Mouse (Mus musculus): Measurements from ENCODE around the gene Saysd1. TPM values are rescaled to one million over a fixed set of nuclear protein-coding genes. Genes with fewer than 3 reads are reported as not detected.

Saysd1 gene
- polyA plus RNA-seq, 1 experiment from 2014 or later: 15.4 TPM

Other genes with a start within 250 kb of the Saysd1 start
- gene Gng2, start 160.9 kb downstream of the Saysd1 start, polyA plus RNA-seq (2015; fragmentation: Nextera tagmentation; extraction: Ambion mirVana): 456 and 468 TPM in 2 replicates
- 3.3 TPM in 2 replicates for gene Kcnk5, start 43.3 kb upstream of the Saysd1 start, polyA plus RNA-seq (2015; fragmentation: Nextera tagmentation; extraction: Ambion mirVana)
- not detected in 2 replicates for gene Kcnk16, start 130.7 kb upstream of the Saysd1 start, polyA plus RNA-seq (2015; fragmentation: Nextera tagmentation; extraction: Ambion mirVana)
- gene Nudt13, start 156.2 kb upstream of the Saysd1 start, polyA plus RNA-seq (2015; fragmentation: Nextera tagmentation; extraction: Ambion mirVana): 16.8 and 18.1 TPM in 2 replicates
- gene Ecd, start 209.6 kb upstream of the Saysd1 start, polyA plus RNA-seq (2015; fragmentation: Nextera tagmentation; extraction: Ambion mirVana): 50.1 and 54.9 TPM in 2 replicates
- gene Fam149b, start 209.6 kb upstream of the Saysd1 start, polyA plus RNA-seq (2015; fragmentation: Nextera tagmentation; extraction: Ambion mirVana): 42.3 and 43.3 TPM in 2 replicates

Measured in forebrain, embryonic 15.5 days (tissue).